Mouse (Mus musculus) B cell, adult (primary cell): Measurements from ENCODE around the gene Cda. TPM values are rescaled to one million over a fixed set of nuclear protein-coding genes. Genes with fewer than 3 reads are reported as not detected.

Source experiments
- total RNA-seq: library from RNA; stranded (reverse); gene quantifications from 4 replicates; pipeline ENCODE4 v1.2.4, GENCODE M21; 2023; ENCODE audit not compliant: inconsistent age

Gene Cda
- not detected in 4 replicates for total RNA-seq

GRCm38 (mm10) chr4:138367641-138368497 is at the start of gene Cda:
Cda (minus strand) TSS chr4:138367992.

GRCm38 (mm10) chr4:138395971-138396645 is 28.3 kb upstream of the Cda start, which contains the start of gene Fam43b:
Fam43b (minus strand) TSS chr4:138396528.

GRCm38 (mm10) chr4:138326077-138326695 is 41.6 kb downstream of the Cda start, which contains the start of gene Pink1:
Pink1 (minus strand) TSS chr4:138326307.

GRCm38 (mm10) chr4:138304340-138305104 is 63.3 kb downstream of the Cda start, which contains the start of gene Ddost:
Ddost (plus strand) TSS chr4:138304730.

Other genes with a start within 250 kb of the Cda start
- gene Hp1bp3, start 151.7 kb downstream of the Cda start, total RNA-seq: 98.7 to 110 TPM (median 104 TPM) in 4 replicates
- gene Sh2d5, start 117.6 kb downstream of the Cda start, total RNA-seq: 0.15 to 0.84 TPM (median 0.42 TPM) in 4 replicates
- 0.19 TPM in 1 of 4 replicates, not detected in the others for gene Kif17, start 117.6 kb downstream of the Cda start, total RNA-seq
- 57.9 to 64.3 TPM (median 61.0 TPM) in 4 replicates for gene Ddost, start 63.3 kb downstream of the Cda start, total RNA-seq
- gene Pink1, start 41.7 kb downstream of the Cda start, total RNA-seq: 32.2 to 43.7 TPM (median 38.0 TPM) in 4 replicates
- gene Fam43b, start 28.5 kb upstream of the Cda start, total RNA-seq: not detected in 4 replicates
- gene Mul1, start 66.7 kb upstream of the Cda start, total RNA-seq: 32.3 to 47.3 TPM (median 39.9 TPM) in 4 replicates
- gene Camk2n1, start 86.3 kb upstream of the Cda start, total RNA-seq: 0.33 to 0.86 TPM (median 0.78 TPM) in 4 replicates